Mouse (Mus musculus): ENCODE measurements around the gene Slc22a17. TPM values are rescaled to one million over a fixed set of nuclear protein-coding genes. Genes with fewer than 3 reads are reported as not detected.

Slc22a17 gene
- total RNA-seq, 2 experiments from 2014 or later = 28.0 to 37.6 TPM

DNA sequence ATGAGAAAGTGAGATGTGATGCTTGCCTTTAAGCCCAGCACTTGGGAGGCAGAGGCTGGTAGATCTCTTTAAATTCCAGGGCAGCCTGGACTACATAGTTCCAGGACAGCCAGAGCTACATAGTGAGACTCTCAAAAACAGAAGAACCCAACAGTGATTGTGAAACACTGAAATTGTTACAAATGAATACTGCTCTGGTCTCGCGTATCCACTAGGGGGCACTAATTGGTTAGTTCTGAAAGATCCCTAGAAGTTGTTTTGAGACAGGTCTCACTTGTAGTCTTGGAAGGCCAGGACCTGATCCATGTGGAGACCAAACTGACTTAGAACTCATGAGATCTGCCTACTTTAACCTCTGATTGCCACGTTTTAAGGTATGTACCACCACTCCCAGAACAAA, 12.5 kb downstream of the Slc22a17 start:
- peak; percentile 58 to 70 for DNase-seq

DNA sequence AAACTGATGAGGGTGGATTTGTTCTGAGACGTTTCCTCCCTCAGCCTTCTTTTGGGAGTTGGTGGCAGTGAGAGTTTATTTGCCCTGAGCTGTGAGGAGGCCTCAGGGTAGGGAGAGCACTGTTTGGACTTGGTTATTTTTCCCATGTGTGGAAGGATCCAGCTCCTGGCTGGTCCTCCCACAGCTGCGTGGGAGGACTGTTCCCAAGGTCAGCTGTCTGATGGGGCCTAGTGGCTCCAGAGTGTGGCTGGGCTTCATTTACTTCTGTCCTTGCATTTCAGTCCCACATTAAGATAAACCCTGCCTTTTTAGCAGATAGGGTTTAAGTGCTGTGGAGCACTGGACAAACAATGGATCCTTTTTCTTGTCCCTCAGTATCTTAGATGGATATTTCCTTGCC, 15.5 kb downstream of the Slc22a17 start:
- DNase-seq = no peak

DNA sequence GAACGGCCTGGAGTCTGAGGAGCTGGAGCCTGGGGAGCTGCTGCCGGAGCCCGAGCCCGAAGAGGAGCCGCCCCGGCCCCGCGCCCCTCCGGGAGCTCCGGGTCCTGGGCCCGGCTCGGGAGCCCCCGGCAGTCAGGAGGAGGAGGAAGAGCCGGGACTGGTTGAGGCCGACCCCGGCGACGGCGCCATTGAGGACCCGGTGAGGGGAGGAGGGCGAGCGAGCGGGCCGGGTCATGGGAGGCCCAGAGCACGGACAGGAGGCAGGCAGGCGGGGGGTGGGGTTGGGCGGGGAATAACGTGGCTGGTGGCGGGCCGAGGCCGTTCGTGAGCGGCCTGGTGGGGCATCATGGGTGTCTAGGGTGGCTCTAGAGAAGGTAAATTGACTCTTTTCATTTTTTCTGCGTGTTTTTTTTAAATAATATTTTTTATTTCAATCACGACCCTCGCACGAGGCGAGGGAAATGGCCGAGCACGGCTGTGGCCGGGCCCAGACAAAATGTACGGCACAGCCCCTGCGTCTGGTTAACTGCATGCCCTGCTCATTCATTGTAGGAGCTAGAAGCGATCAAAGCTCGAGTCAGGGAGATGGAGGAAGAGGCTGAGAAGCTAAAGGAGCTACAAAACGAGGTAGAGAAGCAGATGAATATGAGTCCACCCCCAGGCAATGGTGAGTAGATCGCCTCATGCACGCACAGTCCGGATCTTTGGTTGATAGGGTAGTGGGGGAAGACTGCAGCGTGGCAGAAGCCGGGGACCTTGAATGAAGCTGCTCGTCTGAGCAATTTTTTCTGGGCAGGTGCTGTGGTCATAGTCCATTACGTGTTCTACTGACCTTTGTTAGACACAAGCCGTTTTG, 18.4 kb downstream of the Slc22a17 start:
- DNase-seq = peak; percentile 77 to 82

DNA sequence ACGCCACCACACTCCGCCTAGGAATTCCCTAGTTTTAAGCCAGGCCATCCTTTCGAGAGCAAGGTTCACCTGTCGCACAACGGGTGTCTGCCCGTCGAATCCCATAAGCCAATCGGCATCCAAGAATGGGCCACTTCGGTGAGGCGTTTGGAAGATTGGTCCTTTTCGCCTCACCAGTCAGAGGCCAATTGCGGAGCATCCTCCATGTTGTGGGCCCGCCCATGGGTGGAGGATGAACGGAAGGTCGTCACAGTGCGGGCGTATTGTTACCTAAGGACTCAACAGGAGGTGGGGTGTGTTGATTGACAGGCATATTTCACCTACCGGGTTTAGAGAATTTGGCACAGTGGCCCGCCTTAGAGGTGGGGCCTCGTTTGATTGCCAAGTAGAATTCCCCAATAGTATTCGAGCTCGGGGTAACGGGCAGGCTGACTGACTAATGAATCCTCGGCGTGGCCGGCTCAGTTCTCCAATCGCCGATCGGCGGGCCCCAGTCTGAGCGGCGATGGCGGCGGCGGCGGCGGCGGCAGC, 19.2 kb downstream of the Slc22a17 start:
- DNase-seq = peak; percentile 96 to 97

DNA sequence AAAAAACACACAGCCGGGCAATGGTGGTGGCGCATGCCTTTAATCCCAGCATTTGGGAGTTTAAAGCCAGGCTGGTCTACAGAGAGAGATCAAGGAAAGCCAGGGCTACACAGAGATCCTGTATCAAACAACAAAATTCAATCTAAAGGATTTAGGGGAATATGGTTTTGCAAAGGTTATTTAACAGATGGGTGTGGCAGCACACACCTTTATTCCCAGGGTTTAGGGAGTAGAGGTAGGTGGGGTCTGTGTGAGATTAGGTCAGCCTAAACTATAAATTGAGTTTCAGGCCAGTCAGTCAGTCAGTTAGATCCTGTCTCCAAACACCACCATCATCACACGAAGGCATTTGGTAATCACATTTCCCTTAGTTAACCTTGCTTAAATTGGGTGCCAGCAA, 20.7 kb downstream of the Slc22a17 start, which contains the start of gene Pabpn1:
Pabpn1 (plus strand) TSS at position 301 of the 400 bp plus-strand sequence.
- DNase-seq = no peak

DNA sequence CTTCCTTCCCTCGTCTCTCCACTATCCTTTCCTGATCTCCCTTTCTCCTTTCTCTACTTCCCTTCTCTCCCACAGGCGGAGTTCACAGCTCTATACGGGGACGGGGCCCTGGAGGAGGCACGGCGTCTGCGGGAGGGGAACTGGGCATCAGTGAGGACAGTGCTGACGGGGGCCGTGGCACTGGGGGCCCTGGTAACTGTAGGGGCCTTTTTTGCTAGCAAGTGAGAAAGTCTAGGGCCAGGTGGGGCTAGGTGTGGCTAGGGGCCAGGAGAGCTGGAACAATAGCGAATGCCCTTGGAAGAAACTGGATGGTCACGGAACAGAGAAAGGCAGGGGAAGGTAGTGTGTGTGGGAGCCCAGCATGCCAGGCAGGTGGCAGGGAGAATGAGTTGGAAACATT, 27.6 kb downstream of the Slc22a17 start:
- DNase-seq = no peak

DNA sequence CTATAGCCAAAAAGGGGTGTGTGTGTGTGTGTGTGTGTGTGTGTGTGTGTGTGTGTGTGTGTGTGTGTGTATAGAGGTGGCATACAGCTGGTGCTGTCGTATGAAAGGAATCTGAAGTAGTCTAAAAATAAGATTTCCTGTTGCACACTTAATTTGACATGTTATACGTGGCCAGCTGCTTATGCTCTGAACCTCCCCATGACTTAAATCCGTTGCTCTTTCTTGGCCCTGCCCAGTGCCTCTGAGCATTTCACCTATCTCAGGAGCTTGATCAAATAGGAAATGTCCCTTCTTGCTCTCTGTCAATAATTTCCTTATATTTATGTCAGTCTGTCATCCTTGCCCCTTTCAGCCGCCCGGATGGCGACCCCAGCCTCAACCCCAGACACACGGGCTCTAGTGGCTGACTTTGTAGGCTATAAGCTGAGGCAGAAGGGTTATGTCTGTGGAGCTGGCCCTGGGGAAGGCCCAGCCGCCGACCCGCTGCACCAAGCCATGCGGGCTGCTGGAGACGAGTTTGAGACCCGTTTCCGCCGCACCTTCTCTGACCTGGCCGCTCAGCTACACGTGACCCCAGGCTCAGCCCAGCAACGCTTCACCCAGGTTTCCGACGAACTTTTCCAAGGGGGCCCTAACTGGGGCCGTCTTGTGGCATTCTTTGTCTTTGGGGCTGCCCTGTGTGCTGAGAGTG, 28.8 kb downstream of the Slc22a17 start:
- no peak for DNase-seq

DNA sequence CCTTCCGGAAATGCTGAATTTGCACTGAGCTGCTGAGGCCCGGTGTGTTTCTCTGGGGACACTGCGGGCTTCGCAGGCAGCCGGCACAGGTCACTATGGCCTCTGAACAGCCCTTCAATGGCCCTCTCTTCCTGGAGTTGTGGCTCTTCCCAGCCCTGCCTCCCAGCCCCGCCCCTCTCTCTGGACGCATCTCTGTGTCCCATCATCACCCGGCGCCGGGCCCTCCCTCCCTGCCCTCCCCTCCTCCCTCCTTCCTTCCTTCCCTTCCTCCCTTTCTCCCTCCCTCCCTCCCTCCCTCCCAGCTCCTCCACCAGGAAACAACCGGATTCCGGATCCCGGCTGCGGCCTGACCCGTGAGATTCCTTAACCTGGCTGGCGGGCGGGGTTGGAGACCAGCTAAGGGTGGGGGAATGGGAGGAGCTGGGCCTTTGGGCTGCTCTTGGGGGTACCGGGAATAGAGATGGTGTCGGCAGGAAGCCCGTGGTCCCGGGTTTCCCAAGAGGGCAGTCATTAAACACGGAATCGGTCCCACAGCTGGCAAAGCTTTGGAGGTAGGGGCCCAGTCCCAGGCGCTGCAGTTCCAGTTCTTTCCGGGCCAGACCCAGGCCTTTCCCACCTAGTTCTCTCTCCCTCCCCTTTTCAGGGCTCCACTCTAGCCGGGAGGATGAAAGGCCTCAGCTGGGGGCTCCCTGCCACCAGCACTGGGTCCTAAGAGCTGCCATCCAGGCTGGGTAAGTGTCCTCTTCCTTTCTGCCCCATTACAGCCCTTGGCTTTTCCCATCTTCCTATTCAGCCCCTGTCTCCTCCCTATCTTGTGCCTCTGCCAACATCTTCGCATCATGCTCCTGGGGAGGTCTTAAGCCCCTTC, 29.5 kb downstream of the Slc22a17 start, which contains the start of the genes Bcl2l2 and Gm20521:
Bcl2l2 (plus strand) TSS at position 224 of the 868 bp plus-strand sequence.
Gm20521 (plus strand) TSS at position 288 of the 868 bp plus-strand sequence.
- peak; percentile 89 to 94 for DNase-seq

DNA sequence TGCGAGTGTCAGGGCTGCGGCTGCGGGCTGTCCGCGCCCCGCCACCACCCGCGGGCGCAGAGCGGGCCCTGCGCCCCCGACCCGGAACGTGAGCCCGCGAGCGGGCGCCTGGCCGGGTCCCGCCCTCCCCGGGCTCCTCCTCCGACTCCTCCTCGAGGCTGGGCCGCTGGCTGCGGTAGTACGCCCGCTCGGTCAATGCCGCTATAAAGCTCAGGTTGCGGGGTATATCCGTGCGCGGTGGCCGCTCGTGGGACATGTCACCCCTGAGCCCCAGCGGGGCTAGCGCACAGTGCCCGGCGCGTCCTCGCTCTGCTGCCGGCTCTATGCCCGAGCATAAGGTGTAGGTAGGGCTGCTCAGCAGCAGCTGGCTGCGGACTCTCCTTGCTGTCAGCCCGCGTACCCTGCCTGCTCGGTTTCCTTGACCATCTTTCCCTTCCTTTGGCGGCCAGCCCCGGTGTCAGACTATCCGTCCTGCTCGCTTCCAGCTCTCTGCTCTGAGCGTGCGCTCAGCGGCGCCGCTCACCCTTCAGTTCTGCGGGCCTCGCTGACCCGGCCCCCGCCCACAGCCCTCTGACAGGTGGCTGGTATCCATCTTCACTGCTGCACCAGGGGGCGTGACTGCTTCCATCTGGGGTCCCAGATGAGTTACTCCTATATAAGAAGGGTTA, 35.8 kb downstream of the Slc22a17 start, which contains the start of gene Ppp1r3e:
Ppp1r3e (minus strand) TSS at position 503 of the 668 bp plus-strand sequence.
- peak; percentile 85 to 91 for DNase-seq

DNA sequence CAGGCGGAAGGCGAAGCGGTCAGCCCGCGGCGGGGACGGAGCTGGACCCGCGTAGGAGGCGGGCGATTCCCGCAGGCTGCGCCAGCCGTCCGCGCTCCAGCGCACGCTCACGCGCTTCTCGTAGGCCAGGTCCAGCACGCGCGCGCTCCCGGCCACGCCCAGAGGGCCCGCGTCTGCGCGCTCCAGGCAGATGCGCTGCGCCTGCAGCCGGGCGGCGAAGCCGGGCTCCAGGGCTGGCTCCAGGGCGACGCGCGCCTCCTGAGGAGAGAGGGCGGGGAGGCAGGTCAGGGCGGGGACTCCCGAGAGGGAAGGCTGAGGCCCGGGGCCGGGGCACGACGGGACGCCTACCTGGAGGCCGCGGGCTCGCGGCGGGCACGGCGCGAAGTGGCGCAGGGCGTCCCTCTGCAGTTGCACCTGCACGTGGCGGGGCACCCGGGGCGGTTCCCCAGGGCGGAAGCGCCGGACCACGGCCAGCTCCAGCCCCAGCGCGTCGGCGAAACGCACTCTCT, 36.3 kb downstream of the Slc22a17 start:
- peak; percentile 95 to 97 for DNase-seq

DNA sequence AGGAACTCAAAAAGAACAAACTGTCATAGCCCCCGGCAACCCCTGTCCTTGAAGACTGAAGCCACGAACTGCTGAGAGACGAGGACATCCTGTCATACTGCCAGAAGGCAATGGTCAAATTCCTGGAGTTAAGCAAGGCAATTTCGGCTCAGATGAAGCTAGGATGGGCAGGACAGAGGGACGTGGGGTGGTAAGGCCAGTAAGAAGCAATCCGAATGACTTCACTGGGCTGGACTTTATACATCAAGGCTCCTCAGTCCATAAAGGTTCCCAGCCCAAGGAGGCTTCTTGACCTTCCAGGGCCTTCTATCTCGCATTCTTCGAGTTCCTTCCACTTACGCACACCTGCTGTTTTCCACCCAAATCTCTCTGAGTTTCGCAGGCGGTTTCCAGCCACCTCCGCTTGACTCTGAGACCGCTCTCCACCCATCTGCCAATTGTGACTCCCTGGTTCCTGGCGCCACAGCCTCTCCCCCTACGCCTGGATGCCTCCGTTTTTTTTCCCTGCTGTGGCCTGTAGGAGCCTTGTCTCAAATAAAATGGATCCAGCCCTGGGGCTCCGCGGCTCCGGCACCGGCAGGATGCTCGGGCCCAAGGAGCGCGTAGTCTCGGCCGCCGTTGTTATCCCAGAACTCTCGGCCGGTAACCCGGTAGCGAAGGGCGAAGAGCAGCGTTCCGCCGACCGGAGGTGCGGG, 36.9 kb downstream of the Slc22a17 start:
- no peak for DNase-seq

DNA sequence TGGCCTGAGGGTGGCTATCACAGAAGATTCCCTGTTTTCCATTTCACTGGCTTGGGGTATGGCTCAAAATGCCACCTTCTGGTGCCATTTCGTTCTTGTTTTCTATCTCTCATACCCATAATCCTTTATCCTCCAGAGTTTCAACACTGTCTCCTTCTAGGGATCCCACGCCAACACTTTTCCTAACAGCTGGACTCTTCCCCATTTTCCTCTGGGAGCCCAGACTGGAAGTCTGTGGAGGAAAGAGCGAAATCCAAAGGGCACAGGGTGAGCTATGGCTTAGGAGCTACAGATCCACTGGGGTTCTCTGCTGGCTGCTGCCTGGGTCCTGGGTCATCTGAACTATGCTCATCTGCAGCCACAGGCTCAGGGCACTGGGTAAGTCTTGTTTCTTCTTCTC, 38.8 kb downstream of the Slc22a17 start:
- no peak for DNase-seq

DNA sequence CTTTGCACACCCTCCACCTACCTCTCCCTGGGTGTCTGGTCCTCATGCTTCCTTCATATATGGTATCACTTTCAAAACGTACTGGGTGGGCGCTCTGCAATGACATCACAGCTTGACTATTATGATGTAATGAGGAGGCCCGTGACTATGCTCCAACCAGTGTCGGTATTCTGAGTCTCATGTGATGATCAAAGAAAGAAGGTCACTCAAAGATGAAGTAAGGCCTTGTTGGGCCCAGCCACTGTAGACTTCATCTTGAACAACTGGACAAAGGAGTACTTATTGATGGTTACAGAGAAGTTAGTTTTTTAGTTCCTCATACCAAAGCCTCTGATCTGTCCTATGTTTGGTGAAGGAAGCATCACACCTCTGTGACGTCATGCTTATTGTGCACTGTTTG, 42.1 kb downstream of the Slc22a17 start, which contains the start of gene Homez:
Homez (minus strand) TSS at position 101 of the 400 bp plus-strand sequence.
- DNase-seq = no peak

DNA sequence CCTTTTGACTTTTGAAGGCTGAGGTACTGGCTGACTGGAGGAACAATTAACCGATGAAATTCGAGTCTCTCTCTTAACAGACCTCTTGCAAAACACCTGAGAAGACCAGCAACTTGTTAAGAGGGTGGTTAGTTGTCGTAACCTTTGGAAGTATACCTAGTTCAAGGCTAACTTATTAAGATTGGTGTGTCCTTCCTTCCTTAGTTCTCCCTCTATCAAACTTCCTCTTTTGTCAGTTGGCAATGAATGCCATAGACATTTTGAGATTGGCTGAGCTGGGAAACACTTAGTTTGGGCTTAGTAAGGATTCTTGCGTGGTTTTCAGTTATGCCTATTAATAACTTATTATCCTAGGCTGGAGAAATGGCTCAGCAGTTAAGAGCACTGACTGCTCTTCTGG, 44.9 kb downstream of the Slc22a17 start:
- DNase-seq = no peak

DNA sequence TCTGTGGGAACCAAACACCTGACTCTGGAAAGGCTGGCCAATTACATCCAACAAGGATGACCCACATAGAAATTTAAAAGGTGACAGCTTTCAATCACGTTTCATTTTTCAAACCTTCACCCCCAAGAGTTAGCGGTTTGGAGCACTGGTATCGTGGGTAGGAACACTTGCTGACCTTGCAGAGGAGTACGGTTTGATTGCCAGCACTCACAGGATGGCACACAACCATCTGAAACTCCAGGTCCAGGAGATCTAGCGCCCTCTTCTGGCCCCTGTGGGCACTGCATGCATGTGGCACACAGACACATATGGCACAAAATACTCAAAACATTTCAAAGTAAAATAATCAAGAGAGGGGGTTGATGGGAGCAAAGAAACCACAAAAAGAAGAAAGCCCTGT, 46.0 kb downstream of the Slc22a17 start:
- peak in 1 of 2 experiments; percentile 27 for DNase-seq

DNA sequence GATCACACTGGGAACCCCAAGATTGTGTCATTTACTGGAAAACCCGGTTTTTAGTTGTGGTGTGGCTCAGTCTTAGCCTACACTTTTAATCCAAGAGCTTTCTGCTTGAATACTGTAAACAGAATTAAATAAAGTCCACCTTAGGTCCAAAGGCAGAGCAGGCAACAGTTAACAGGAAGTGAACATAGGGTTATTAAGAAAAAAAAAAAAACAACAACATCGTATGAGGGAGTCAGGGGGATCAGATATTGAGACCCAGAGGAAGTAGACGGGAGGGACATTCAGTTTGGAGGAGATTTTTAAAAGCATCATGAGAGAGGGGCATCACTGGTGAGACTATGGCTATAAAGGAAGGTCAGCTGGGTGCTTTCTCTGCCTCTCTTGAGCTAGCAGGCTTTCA, 46.7 kb downstream of the Slc22a17 start:
- DNase-seq = no peak

DNA sequence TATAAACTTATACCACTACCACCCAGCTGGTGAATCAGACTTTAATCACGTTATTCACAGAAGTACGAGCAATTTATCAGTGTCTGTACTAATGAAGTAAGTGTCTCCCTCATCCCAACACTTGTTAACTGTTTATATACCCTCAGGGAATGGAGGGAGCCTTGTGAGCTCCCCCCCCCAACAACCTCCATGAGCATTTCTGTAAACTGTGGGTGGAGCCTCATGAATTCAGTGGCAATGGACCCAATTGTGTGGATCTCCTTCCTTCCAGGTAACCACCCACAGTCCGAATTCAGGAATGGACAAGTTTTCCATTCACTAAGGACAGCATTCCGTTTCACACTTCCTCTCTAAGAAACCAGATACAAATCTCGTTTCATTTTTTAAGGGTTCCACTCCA, 47.3 kb downstream of the Slc22a17 start:
- no peak for DNase-seq

DNA sequence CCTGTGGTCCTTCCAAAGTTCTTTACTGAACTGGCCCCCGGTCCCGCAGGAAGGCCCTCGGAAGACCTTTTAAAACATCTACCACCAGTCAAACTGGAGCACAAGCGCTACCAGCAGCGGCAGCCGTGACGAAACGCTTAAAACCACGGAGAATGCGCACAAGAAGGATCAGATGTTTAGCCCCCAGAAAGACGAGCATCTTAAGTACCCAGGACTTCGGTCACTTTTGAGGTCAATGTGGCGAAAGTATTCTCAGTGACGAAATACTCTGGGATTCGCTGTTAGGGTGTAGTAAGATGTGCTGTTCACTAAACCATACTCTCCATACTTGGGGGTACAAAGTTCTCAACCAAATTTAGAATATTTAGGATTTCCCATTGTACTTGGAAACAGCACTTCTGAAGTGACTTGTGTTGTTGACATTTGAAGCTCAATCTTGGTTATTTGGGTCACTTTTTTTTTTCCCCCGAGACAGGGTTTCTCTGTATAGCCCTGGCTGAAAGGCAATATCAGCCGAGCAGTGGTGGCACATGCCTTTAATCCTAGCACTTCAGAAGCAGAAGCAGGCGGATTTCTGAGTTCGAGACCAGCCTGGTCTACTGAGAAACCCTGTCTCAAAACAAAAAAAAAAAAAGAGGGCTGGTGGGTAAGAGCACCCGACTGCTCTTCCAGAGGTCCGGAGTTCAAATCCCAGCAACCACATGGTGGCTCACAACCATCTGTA, 48.5 kb downstream of the Slc22a17 start:
- no peak for DNase-seq

DNA sequence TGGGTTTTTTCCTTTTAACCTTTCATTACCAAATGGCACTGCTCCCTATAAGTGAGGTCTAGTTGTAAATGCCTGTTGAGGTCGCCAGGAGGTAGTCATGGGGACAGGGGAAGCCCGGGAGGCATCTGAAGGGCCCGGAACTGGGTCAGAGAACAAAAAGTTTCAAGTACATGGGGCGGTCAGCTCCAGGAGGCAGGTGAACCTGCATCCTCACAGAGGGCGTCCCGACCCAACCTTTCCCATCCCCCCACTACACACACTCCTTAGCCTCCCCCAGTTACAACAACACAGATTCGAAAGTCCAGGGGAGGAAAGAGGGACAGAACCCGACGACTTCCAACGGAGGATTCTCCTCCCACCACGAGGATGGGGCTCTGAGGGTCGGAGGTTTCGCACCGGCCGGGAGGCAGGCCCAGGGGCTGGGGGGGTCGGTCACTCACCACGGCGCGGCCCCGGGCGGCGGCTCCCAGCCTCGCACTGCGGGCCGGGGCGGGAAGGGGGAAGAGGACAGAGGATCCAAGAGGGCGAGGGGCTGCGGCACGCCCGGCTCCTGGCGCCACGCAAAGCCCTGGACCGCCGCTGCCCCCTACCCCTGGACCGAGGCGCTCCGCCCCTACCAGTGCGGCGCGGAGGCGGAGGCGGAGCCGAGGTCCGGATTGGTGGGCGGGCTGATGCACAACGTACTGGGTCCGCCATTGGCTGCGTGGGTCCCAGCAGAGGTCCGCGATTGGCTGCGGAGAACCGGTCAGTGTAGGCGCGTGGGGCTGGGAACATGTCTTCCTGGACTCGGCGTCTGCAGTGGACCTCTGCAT, 49.2 kb downstream of the Slc22a17 start:
- peak; percentile 96 for DNase-seq
